Mouse (Mus musculus): ENCODE data around the gene Sh3rf1.

The Sh3rf1 gene

GRCm38 (mm10) chr8:61404178-61404560 is 180.5 kb downstream of the Sh3rf1 start:
- no peak for TF ChIP-seq GATA4 (IDR thresholded peaks at IDR 0.05; ENCODE audit: insufficient replicate concordance, low read length)

- no peak for TF ChIP-seq GATA4 (IDR thresholded peaks at IDR 0.05; ENCODE audit: insufficient replicate concordance, low read length)
These were observed 185.4 kb downstream of the Sh3rf1 start for GRCm38 (mm10) chr8:61409081-61409480.

GRCm38 (mm10) chr8:61419521-61419920 is 195.8 kb downstream of the Sh3rf1 start:
- TF ChIP-seq GATA4 (IDR thresholded peaks at IDR 0.05; ENCODE audit: insufficient replicate concordance, low read length) = no peak

GRCm38 (mm10) chr8:61420166-61420565 is 196.5 kb downstream of the Sh3rf1 start:
- no peak for TF ChIP-seq GATA4 (IDR thresholded peaks at IDR 0.05; ENCODE audit: insufficient replicate concordance, low read length)

GRCm38 (mm10) chr8:61421606-61422005 is 197.9 kb downstream of the Sh3rf1 start:
- TF ChIP-seq GATA4 (IDR thresholded peaks at IDR 0.05; ENCODE audit: insufficient replicate concordance, low read length) = no peak

- TF ChIP-seq GATA4 (IDR thresholded peaks at IDR 0.05; ENCODE audit: insufficient replicate concordance, low read length) = no peak
These were observed 201.5 kb downstream of the Sh3rf1 start for GRCm38 (mm10) chr8:61425125-61425524.

- no peak for TF ChIP-seq GATA4 (IDR thresholded peaks at IDR 0.05; ENCODE audit: insufficient replicate concordance, low read length)
These were observed 202.4 kb downstream of the Sh3rf1 start for GRCm38 (mm10) chr8:61426072-61426471.

- no peak for TF ChIP-seq GATA4 (IDR thresholded peaks at IDR 0.05; ENCODE audit: insufficient replicate concordance, low read length)
These were observed 203.0 kb downstream of the Sh3rf1 start for GRCm38 (mm10) chr8:61426671-61427070.

- TF ChIP-seq GATA4 (IDR thresholded peaks at IDR 0.05; ENCODE audit: insufficient replicate concordance, low read length) = no peak
These were observed 204.4 kb downstream of the Sh3rf1 start for GRCm38 (mm10) chr8:61427916-61428681.

GRCm38 (mm10) chr8:61428821-61429482 is 205.3 kb downstream of the Sh3rf1 start:
- TF ChIP-seq GATA4 (IDR thresholded peaks at IDR 0.05; ENCODE audit: insufficient replicate concordance, low read length) = no peak

- no peak for TF ChIP-seq GATA4 (IDR thresholded peaks at IDR 0.05; ENCODE audit: insufficient replicate concordance, low read length)
These were observed 211.8 kb downstream of the Sh3rf1 start for GRCm38 (mm10) chr8:61435481-61435880.

- TF ChIP-seq GATA4 (IDR thresholded peaks at IDR 0.05; ENCODE audit: insufficient replicate concordance, low read length) = no peak
These were observed 212.5 kb downstream of the Sh3rf1 start for GRCm38 (mm10) chr8:61436147-61436546.

GRCm38 (mm10) chr8:61436586-61437304 is 213.1 kb downstream of the Sh3rf1 start:
- TF ChIP-seq GATA4 (IDR thresholded peaks at IDR 0.05; ENCODE audit: insufficient replicate concordance, low read length) = no peak

GRCm38 (mm10) chr8:61437305-61437605 is 213.6 kb downstream of the Sh3rf1 start:
- TF ChIP-seq GATA4 (IDR thresholded peaks at IDR 0.05; ENCODE audit: insufficient replicate concordance, low read length) = no peak

- TF ChIP-seq GATA4 (IDR thresholded peaks at IDR 0.05; ENCODE audit: insufficient replicate concordance, low read length) = no peak
These were observed 219.3 kb downstream of the Sh3rf1 start for GRCm38 (mm10) chr8:61442988-61443387.

GRCm38 (mm10) chr8:61444358-61444757 is 220.7 kb downstream of the Sh3rf1 start:
- no peak for TF ChIP-seq GATA4 (IDR thresholded peaks at IDR 0.05; ENCODE audit: insufficient replicate concordance, low read length)
